Comparison of ENCODE assay signal across 11 mouse cellular contexts in the genomic region with DNA sequence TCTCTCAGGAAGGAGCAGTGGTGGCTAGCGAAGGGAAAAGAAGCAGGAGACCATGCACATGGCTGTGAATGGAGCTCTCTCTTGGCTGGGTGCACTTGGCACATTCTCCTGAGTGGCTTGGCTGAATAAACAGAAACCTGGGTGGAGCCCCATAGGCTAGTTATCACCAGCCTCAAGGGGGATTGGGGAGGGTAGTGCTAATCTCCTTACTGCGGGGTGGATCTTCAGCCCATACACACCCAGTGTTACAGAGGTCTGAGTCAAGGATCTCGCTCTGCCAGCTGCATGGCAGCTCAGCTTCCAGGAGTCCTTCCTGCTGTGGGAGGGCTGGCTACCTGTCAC. TPM values are rescaled to one million over a fixed set of nuclear protein-coding genes. Genes with fewer than 3 reads are reported as not detected.
A peak's percentile ranks its signal among the peaks of the same experiment; 100 is the strongest.
DNase-seq lines count a peak whose midpoint lies in the region; ATAC-seq and TF ChIP-seq lines count a peak whose summit lies in the region.
"Had no signal": no experiment of that assay in that cellular context is flagged by ENCODE, and none has a peak within 500 bp of the region (broad histone marks: within the 10 kb centered on the region; RNA-seq: fewer than 3 reads in every experiment).

No protein-coding gene starts in this region.

- no peak for TF ChIP-seq RAD21 in MEL (IDR thresholded peaks at IDR 0.05; ENCODE audit: low read depth, low read length)

- H3K4me2 ChIP-seq in heart, embryonic 11.5 days, result no peak overlapping the region
- H3K4me2 ChIP-seq: embryonic facial prominence, embryonic 13.5 days had no signal

- TF ChIP-seq CTCF in MEL (IDR thresholded peaks at IDR 0.05 in 2 of 3, conservative IDR thresholded peaks at IDR 0.05 in 1 of 3; ENCODE audit: control insufficient read depth in 1 of 3, insufficient read depth in 1 of 3, low read depth in 2 of 3, low read length in 3 of 3, poor library complexity in 1 of 3, severe bottlenecking in 1 of 3), result no peak

- intact Hi-C loops in heart, postnatal 36 days (cut with DNase I), result no loop called here

- TF ChIP-seq EP300 in MEL (IDR thresholded peaks at IDR 0.05; ENCODE audit: low read depth in 1 of 2, low read length in 2 of 2), result peak; percentile 96

- peaks cover 4% of the 10 kb centered on the region for H3K79me2 ChIP-seq in MEL (ENCODE audit: control insufficient read depth, insufficient read depth, low read length, poor library complexity)

- TF ChIP-seq POLR2A in MEL (IDR thresholded peaks at IDR 0.05; ENCODE audit: control insufficient read depth in 1 of 2, insufficient read depth in 1 of 2, low read depth in 1 of 2, low read length in 2 of 2, poor library complexity in 1 of 2), result peak in 1 of 2 experiments; percentile 76; a peak in 2 of 4 replicates

- no peak overlapping the region for H3K4me3 ChIP-seq in heart, embryonic 11.5 days (ENCODE audit: low read depth, low read length)
- H3K4me3 ChIP-seq in MEL (ENCODE audit: control insufficient read depth in 1 of 2, insufficient read depth in 1 of 2, low read depth in 2 of 2, low read length in 2 of 2), result no peak overlapping the region
- H3K4me3 ChIP-seq: embryonic facial prominence, embryonic 13.5 days had no signal

- H3K27ac ChIP-seq in heart, embryonic 11.5 days (ENCODE audit: low read depth, low read length), result peak overlapping the region; percentile 81
- H3K27ac ChIP-seq in MEL (ENCODE audit: control insufficient read depth, low read depth, low read length), result peak overlapping the region; percentile 96
- H3K27ac ChIP-seq: embryonic facial prominence, embryonic 13.5 days had no signal

- peak; percentile 89 for ATAC-seq in heart, embryonic 11.5 days (replicated peaks; ENCODE audit: insufficient number of reproducible peaks, low FRiP score, low TSS enrichment)
- peak; percentile 80 for ATAC-seq in erythroid progenitor cell, adult 5-6 weeks (replicated peaks; ENCODE audit: low FRiP score, poor library complexity, severe bottlenecking)
- ATAC-seq in megakaryocyte, adult 5-6 weeks (ENCODE audit: poor library complexity, severe bottlenecking), result peak; percentile 55

- no peaks in the 10 kb centered on the region for H3K27me3 ChIP-seq in heart, embryonic 11.5 days (ENCODE audit: control insufficient read depth, insufficient read depth, low read length)
- no peaks in the 10 kb centered on the region for H3K27me3 ChIP-seq in MEL (ENCODE audit: control insufficient read depth in 1 of 2, insufficient read depth in 2 of 2, low read length in 2 of 2)
- H3K27me3 ChIP-seq: embryonic facial prominence, embryonic 13.5 days had no signal

- DNase-seq in heart, postnatal 36 days, result no peak
- DNase-seq in MEL (ENCODE audit: low read depth, low spot score), result peak; percentile 96
- no peak for DNase-seq in layer of hippocampus, adult 8-10 months (ENCODE audit: low spot score in 2 of 2)
- DNase-seq in adrenal gland, adult 8-10 months, result no peak
- no peak for DNase-seq in ovary, postnatal 10 days (ENCODE audit: low spot score)
- DNase-seq: layer of hippocampus, adult 9-11 months; midbrain, embryonic 14.5 days had no signal

- 61% methylated on average over 3 of the region's 3 CpGs for WGBS in heart, embryonic 11.5 days (ENCODE audit: insufficient replicate concordance)

- peaks cover 7% of the 10 kb centered on the region for H3K4me1 ChIP-seq in heart, embryonic 11.5 days (ENCODE audit: control insufficient read depth, insufficient read depth, low read length)
- peaks cover 34 to 48% of the 10 kb centered on the region in 2 experiments for H3K4me1 ChIP-seq in MEL (ENCODE audit: control insufficient read depth in 1 of 2, insufficient read depth in 2 of 2, low read length in 2 of 2)
- H3K4me1 ChIP-seq: embryonic facial prominence, embryonic 13.5 days had no signal

- H3K9me3 ChIP-seq in heart, embryonic 11.5 days (replicated peaks; ENCODE audit: control insufficient read depth, low read length), result no peaks in the 10 kb centered on the region
- H3K9me3 ChIP-seq in MEL (replicated peaks; ENCODE audit: insufficient read depth, low read length), result no peaks in the 10 kb centered on the region
- H3K9me3 ChIP-seq: embryonic facial prominence, embryonic 13.5 days had no signal

- H3K9ac ChIP-seq in heart, embryonic 11.5 days (ENCODE audit: low read depth, low read length), result no peak overlapping the region
- H3K9ac ChIP-seq in MEL (ENCODE audit: control insufficient read depth, low read depth, low read length, poor library complexity, severe bottlenecking), result peak overlapping the region; percentile 53
- H3K9ac ChIP-seq: embryonic facial prominence, embryonic 13.5 days had no signal

- peaks cover 23% of the 10 kb centered on the region for H3K36me3 ChIP-seq in heart, embryonic 11.5 days (ENCODE audit: control insufficient read depth, insufficient read depth, low read length)
- peaks cover 23 to 51% of the 10 kb centered on the region in 2 experiments for H3K36me3 ChIP-seq in MEL (ENCODE audit: control insufficient read depth in 1 of 2, insufficient read depth in 2 of 2, low read length in 2 of 2)

TF ChIP-seq in MEL, 35 proteins besides CTCF, POLR2A, EP300 and RAD21 (continues in another document):
- TF ChIP-seq ZKSCAN1 (IDR thresholded peaks at IDR 0.05; ENCODE audit: low read depth, low read length), result 0 out of 2 replicates have a peak, but pooled peaks have one; percentile 37
- TF ChIP-seq ZNF384 (IDR thresholded peaks at IDR 0.05; ENCODE audit: low read depth, low read length), result no peak
- peak; percentile 82 for TF ChIP-seq POLR2AphosphoS2 (IDR thresholded peaks at IDR 0.05; ENCODE audit: low read length)
- TF ChIP-seq ETS1 (IDR thresholded peaks at IDR 0.05; ENCODE audit: low read depth, low read length), result peak; percentile 96
- TF ChIP-seq POLR2AphosphoS5 (IDR thresholded peaks at IDR 0.05; ENCODE audit: borderline replicate concordance, low read depth, low read length), result no peak
- TF ChIP-seq NELFE (IDR thresholded peaks at IDR 0.05; ENCODE audit: low read depth, low read length), result peak; percentile 63
- TF ChIP-seq E2F4 (IDR thresholded peaks at IDR 0.05; ENCODE audit: borderline replicate concordance, low read depth, low read length), result no peak
- peak; percentile 46 for TF ChIP-seq KAT2A (conservative IDR thresholded peaks at IDR 0.05; ENCODE audit: low read depth, low read length)
- peak; percentile 51 for TF ChIP-seq TBP (IDR thresholded peaks at IDR 0.05; ENCODE audit: low read depth, low read length)

RNA-seq across cellular contexts. Expression of gene Dnajc11, which starts 27.0 kb away (rescaled TPM):
- polyA plus RNA-seq in heart, embryonic 11.5 days (2014; fragmentation: Nextera tagmentation; extraction: Ambion mirVana), result 57.7 and 57.8 TPM in 2 replicates
- 10 to 100 TPM; 72.7 to 88.8 TPM for total RNA-seq in heart, postnatal 36 days (2021)
- total RNA-seq in MEL (2012; rRNA removed), result 109 and 128 TPM in 2 replicates
- polyA plus RNA-seq in MEL (2012; ENCODE audit: insufficient read depth in 1 of 2, insufficient read length in 2 of 2, low read depth in 1 of 2, low replicate concordance in 2 of 2, missing spikeins in 1 of 2), result 100 to 1,000 TPM; 157 to 278 TPM
- 41.9 and 46.9 TPM in 2 replicates for total RNA-seq in erythroid progenitor cell, adult 5-6 weeks (2015; ENCODE audit: low replicate concordance)
- 72.3 and 79.2 TPM in 2 replicates for total RNA-seq in erythroid progenitor cell, adult 5-6 weeks (2017; ENCODE audit: low replicate concordance)
- 18.1 and 18.5 TPM in 2 replicates for total RNA-seq in megakaryocyte, adult 5-6 weeks (2015)
- 34.7 and 39.4 TPM in 2 replicates for total RNA-seq in megakaryocyte, adult 5-6 weeks (2017)
- total RNA-seq in layer of hippocampus, adult 8-10 months (2022), result 10 to 100 TPM; 61.3 to 76.2 (median 66.3) TPM
- 100 to 1,000 TPM in 2 of 4 experiments, 10 to 100 TPM in 2; 84.6 to 116 (median 104) TPM for total RNA-seq in adrenal gland, adult 8-10 months (2022)

RNA-seq across cellular contexts. Expression of gene Thap3, which starts 28.3 kb away (rescaled TPM):
- polyA plus RNA-seq in heart, embryonic 11.5 days (2014; fragmentation: Nextera tagmentation; extraction: Ambion mirVana), result 18.9 and 19.7 TPM in 2 replicates
- total RNA-seq in heart, postnatal 36 days (2021), result 10 to 100 TPM; 12.8 to 12.9 TPM
- total RNA-seq in MEL (2012; rRNA removed), result 12.0 and 13.7 TPM in 2 replicates
- polyA plus RNA-seq in MEL (2012; ENCODE audit: insufficient read depth in 1 of 2, insufficient read length in 2 of 2, low read depth in 1 of 2, low replicate concordance in 2 of 2, missing spikeins in 1 of 2), result 10 to 100 TPM in 1 of 2 experiments, not detected in 1; 17.2 TPM
- total RNA-seq in erythroid progenitor cell, adult 5-6 weeks (2015; ENCODE audit: low replicate concordance), result 6.8 TPM in 1 of 2 replicates, not detected in the other
- 4.0 TPM in 1 of 2 replicates, not detected in the other for total RNA-seq in erythroid progenitor cell, adult 5-6 weeks (2017; ENCODE audit: low replicate concordance)
- 9.6 and 11.2 TPM in 2 replicates for total RNA-seq in megakaryocyte, adult 5-6 weeks (2015)
- total RNA-seq in megakaryocyte, adult 5-6 weeks (2017), result 10.3 and 12.9 TPM in 2 replicates
- total RNA-seq in layer of hippocampus, adult 8-10 months (2022), result 10 to 100 TPM; 22.0 to 32.0 (median 30.5) TPM
- 10 to 100 TPM; 25.7 to 46.9 (median 36.6) TPM for total RNA-seq in adrenal gland, adult 8-10 months (2022)

RNA-seq across cellular contexts. Expression of gene Phf13, which starts 35.6 kb away (rescaled TPM):
- polyA plus RNA-seq in heart, embryonic 11.5 days (2014; fragmentation: Nextera tagmentation; extraction: Ambion mirVana), result 14.3 and 21.7 TPM in 2 replicates
- total RNA-seq in heart, postnatal 36 days (2021), result 1 to 10 TPM; 6.4 to 7.0 TPM
- 2.0 and 3.2 TPM in 2 replicates for total RNA-seq in MEL (2012; rRNA removed)
- 1 to 10 TPM in 1 of 2 experiments, not detected in 1; 6.6 TPM for polyA plus RNA-seq in MEL (2012; ENCODE audit: insufficient read depth in 1 of 2, insufficient read length in 2 of 2, low read depth in 1 of 2, low replicate concordance in 2 of 2, missing spikeins in 1 of 2)
- total RNA-seq in erythroid progenitor cell, adult 5-6 weeks (2015; ENCODE audit: low replicate concordance), result 2.5 and 2.9 TPM in 2 replicates
- 0.83 and 4.6 TPM in 2 replicates for total RNA-seq in erythroid progenitor cell, adult 5-6 weeks (2017; ENCODE audit: low replicate concordance)
- total RNA-seq in megakaryocyte, adult 5-6 weeks (2015), result 3.9 and 5.6 TPM in 2 replicates
- total RNA-seq in megakaryocyte, adult 5-6 weeks (2017), result 4.0 and 4.5 TPM in 2 replicates
- total RNA-seq in layer of hippocampus, adult 8-10 months (2022), result 10 to 100 TPM; 11.2 to 17.0 (median 13.4) TPM
- total RNA-seq in adrenal gland, adult 8-10 months (2022), result 10 to 100 TPM; 14.0 to 20.5 (median 18.6) TPM

RNA-seq across cellular contexts. Expression of gene Klhl21, which starts 48.1 kb away (rescaled TPM):
- polyA plus RNA-seq in heart, embryonic 11.5 days (2014; fragmentation: Nextera tagmentation; extraction: Ambion mirVana), result 11.4 and 17.8 TPM in 2 replicates
- 10 to 100 TPM; 86.2 to 91.5 TPM for total RNA-seq in heart, postnatal 36 days (2021)
- 17.5 and 18.0 TPM in 2 replicates for total RNA-seq in MEL (2012; rRNA removed)
- polyA plus RNA-seq in MEL (2012; ENCODE audit: insufficient read depth in 1 of 2, insufficient read length in 2 of 2, low read depth in 1 of 2, low replicate concordance in 2 of 2, missing spikeins in 1 of 2), result 10 to 100 TPM in 1 of 2 experiments, not detected in 1; 22.5 TPM
- 1.3 and 2.9 TPM in 2 replicates for total RNA-seq in erythroid progenitor cell, adult 5-6 weeks (2015; ENCODE audit: low replicate concordance)
- 0.91 and 1.0 TPM in 2 replicates for total RNA-seq in erythroid progenitor cell, adult 5-6 weeks (2017; ENCODE audit: low replicate concordance)
- total RNA-seq in megakaryocyte, adult 5-6 weeks (2015), result 2.6 and 3.8 TPM in 2 replicates
- 3.1 and 4.1 TPM in 2 replicates for total RNA-seq in megakaryocyte, adult 5-6 weeks (2017)
- total RNA-seq in layer of hippocampus, adult 8-10 months (2022), result 10 to 100 TPM; 19.3 to 24.2 (median 22.0) TPM
- 10 to 100 TPM; 23.9 to 34.2 (median 31.1) TPM for total RNA-seq in adrenal gland, adult 8-10 months (2022)
